Mouse (Mus musculus) spleen, postnatal 10 days (tissue): ENCODE measurements at regions not wholly inside any gene's neighbourhood (a gene's known extent, or its start where the extent isn't known, plus 50 kb on each side); places are given as distances from the start of the nearest gene placed in this dataset.

Experiments used
- DNase-seq, 2 experiments: peaks; one replicate each; pipeline ENCODE4 v3.0.0; 2021 to 2022; ENCODE audit warnings: low spot score in 2 of 2

DNA sequence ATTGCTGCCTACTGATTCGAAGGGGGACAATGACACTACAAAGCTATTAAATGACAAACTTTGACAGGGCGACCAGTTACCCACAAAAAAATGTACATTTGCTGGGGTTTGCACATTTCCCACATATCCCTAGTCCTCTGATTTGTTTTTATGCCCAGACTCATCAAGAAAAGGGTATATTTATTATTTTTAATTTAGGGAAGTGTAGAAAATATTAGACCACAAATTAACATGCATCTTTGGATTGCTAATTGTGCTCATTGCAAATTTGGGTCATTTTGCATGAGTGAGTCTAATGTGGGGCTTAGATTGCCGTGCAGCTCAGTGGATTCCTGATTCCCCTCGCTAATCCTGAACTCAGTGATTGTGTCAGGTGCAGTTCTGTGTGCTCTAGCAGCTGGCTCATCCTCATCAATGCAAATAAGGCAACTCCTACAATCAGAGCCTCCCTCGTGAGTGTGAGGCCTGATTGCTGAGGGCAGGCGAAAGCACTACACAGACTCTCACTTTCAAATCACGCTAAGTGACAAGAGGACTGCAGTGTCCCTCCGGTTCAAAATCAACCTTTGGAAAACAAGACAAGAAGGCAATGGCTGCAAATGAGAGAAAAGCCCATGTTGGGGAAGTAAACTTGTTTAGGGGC lies 156.7 kb upstream of the Tmem161b start:
- no peak for DNase-seq

DNA sequence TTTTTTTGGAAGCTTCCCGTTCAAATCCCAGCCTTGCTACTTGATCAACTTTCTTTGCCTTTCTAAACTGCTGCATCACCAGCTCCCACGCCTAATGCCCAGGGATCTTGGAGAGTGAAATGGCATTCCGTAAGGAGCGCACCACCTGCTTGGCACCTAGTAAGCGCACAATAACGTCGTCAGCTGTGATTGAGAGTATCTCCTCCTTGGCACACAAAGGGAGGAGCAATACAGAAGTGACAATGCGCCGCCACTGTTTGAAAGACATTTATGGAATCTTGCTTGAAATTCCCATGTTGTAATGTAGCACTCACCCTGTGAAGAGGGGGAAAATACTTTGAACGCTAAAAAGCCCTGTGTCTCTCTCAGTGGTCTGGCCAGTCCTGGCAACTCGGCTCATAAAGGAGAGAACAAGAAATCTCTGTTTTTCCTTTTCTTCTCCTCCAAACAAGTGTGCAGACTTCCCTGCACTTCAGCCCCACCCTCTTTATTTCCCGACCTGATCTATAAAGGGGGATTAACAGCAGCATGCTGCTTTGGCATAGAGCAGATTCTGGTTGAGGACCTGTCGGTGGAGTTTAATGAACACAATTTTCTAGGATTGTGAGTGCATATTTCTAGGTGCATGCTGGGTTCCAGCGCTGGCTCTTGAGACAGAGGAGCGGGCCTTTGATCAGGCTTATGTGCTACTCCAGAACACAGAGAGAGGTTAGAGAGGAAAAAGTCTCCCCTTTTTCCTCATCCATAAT lies 155.7 kb upstream of the Tmem161b start:
- DNase-seq, result no peak

DNA sequence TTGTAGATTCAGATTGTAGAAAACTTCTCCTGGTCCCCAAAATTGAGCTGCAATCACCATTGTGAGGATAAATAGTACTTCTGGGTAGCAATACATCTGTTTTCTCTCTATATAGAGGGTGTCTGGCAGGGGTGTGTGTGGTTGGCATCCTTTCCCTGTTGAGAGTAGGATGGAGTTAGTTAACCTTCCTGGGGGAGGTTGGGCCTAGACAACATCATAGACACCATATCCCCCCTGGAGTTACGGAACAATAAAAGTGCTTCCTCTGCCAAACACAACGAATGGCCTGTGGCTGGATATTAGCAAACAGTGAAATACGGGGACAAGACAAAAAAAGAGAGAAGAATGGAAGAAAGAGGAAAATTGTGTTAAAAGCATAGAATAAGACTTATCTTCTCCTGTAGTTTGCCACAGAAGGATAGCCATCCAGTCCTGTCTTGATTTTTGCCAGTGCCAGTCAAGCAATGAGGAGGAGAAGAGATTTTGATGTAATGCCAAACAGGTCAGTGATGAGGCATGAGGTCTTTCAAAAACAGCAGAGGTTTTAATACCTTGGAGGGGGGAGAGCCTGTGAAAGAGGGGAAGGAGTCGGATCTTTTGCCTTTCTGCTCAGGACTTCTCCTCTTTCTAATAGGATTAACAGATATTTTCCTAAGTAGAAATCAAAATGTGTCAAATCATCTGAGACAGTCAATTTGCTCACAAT lies 155.0 kb upstream of the Tmem161b start:
- DNase-seq, result no peak

- DNase-seq, result no peak
Observed at GRCm38 (mm10) chr13:84068365-84068764, 153.7 kb upstream of the Tmem161b start.
